Mouse (Mus musculus) regulatory T cell (primary cell): ENCODE data around the gene Dusp19.

Source experiments
- in situ Hi-C: fragments of 300-600 bp; cut with MboI, MseI; formaldehyde crosslinking; loops from one replicate; pipeline ENCODE4 v1.15.1; 2025; ENCODE audit warnings: high pct_unique_total_duplicates

The Dusp19 gene

GRCm38 (mm10) chr2:80632336-80633026 lies 15.6 kb downstream of the Dusp19 start:
- in situ Hi-C loops: loop anchor here (25.0 kb wide), 1 partner anchor 295 kb away; no protein-coding TSS in a partner anchor

- in situ Hi-C loops: loop anchor here (5.0 to 25.0 kb wide), 2 partner anchors 61 to 301 kb away; no protein-coding TSS in a partner anchor
Measured at GRCm38 (mm10) chr2:80638364-80639241, 21.8 kb downstream of the Dusp19 start.

GRCm38 (mm10) chr2:80639398-80639797 lies 22.6 kb downstream of the Dusp19 start:
- in situ Hi-C loops: loop anchor here (5.0 to 25.0 kb wide), 2 partner anchors 62 to 302 kb away; no protein-coding TSS in a partner anchor

- in situ Hi-C loops: loop anchor here (5.0 to 25.0 kb wide), 2 partner anchors 63 to 303 kb away; no protein-coding TSS in a partner anchor
Measured at GRCm38 (mm10) chr2:80639864-80640263, 23.0 kb downstream of the Dusp19 start.

- in situ Hi-C loops: no loop called here
Measured at GRCm38 (mm10) chr2:80661414-80661813, 44.6 kb downstream of the Dusp19 start.

GRCm38 (mm10) chr2:80662682-80663081 lies 45.8 kb downstream of the Dusp19 start:
- in situ Hi-C loops: no loop called here

- in situ Hi-C loops: no loop called here
Measured at GRCm38 (mm10) chr2:80667396-80667964, 50.6 kb downstream of the Dusp19 start.

GRCm38 (mm10) chr2:80669868-80670666 lies 53.2 kb downstream of the Dusp19 start:
- in situ Hi-C loops: no loop called here

GRCm38 (mm10) chr2:80678803-80679202 lies 62.0 kb downstream of the Dusp19 start:
- in situ Hi-C loops: no loop called here
